Mouse (Mus musculus) myocyte (in vitro differentiated cells): ENCODE results near the gene Ptcd2.

Experiments
- CEBPB ChIP-seq: IDR thresholded peaks from 2 replicates; pipeline ENCODE4 v1.6.1; 2011; ENCODE audit warnings: mild to moderate bottlenecking, moderate library complexity; ENCODE audit not compliant: poor library complexity, insufficient read depth, severe bottlenecking
- MAX ChIP-seq: IDR thresholded peaks from one replicate; pipeline ENCODE4 v1.6.1; 2011; ENCODE audit warnings: low read depth, mild to moderate bottlenecking, control low read depth
- POLR2A ChIP-seq: IDR thresholded peaks from one replicate; pipeline ENCODE4 v1.6.1; 2011; ENCODE audit warnings: low read depth, mild to moderate bottlenecking, control low read depth, moderate library complexity; ENCODE audit not compliant: insufficient read length
- USF1 ChIP-seq: IDR thresholded peaks from one replicate; pipeline ENCODE4 v1.6.1; 2011; ENCODE audit warnings: low read depth, mild to moderate bottlenecking, control low read depth, moderate library complexity

- TF ChIP-seq CEBPB (no peak), POLR2A (no peak), USF1 (no peak), MAX (no peak)
These were observed 29.8 kb downstream of the Ptcd2 start for GRCm38 (mm10) chr13:99314657-99315181.
